Mouse (Mus musculus) forebrain, embryonic 15.5 days (tissue): ENCODE results near the gene Olfr1434. TPM values are rescaled to one million over a fixed set of nuclear protein-coding genes. Genes with fewer than 3 reads are reported as not detected.
"Not testable (repeated sequence)": the region's sequence is repeated elsewhere in the genome, so short reads cannot be mapped to it uniquely, and the experiment has no call there.

Experiments used
- ATAC-seq: fragments of 200-750 bp; cut with Nextera tagmentation; replicated peaks from 2 replicates; pipeline ENCODE4 v1.8.0; 2017; ENCODE audit warnings: mild to moderate bottlenecking, moderate TSS enrichment, moderate library complexity
- H3K27ac ChIP-seq: fragments of 300-500 bp; sonication (generic); replicated peaks from 2 replicates; pipeline ENCODE4 v1.5.1; 2015; ENCODE audit warnings: mild to moderate bottlenecking, inconsistent platforms
- H3K27me3 ChIP-seq: fragments of 300-500 bp; sonication (generic); 2 replicates; pipeline ENCODE4 v1.6.1; 2015; ENCODE audit warnings: inconsistent platforms
- H3K36me3 ChIP-seq: fragments of 300-500 bp; sonication (generic); 2 replicates; pipeline ENCODE4 v1.6.1; 2015; ENCODE audit warnings: mild to moderate bottlenecking, inconsistent platforms
- H3K4me1 ChIP-seq: fragments of 300-500 bp; sonication (generic); 2 replicates; pipeline ENCODE4 v1.6.1; 2015; ENCODE audit warnings: inconsistent platforms
- H3K4me2 ChIP-seq: fragments of 300-500 bp; sonication (generic); replicated peaks from 2 replicates; pipeline ENCODE4 v1.6.1; 2015; ENCODE audit warnings: mild to moderate bottlenecking, inconsistent platforms
- H3K4me3 ChIP-seq: fragments of 300-500 bp; sonication (generic); 2 replicates; pipeline ENCODE4 v1.5.1; 2015; ENCODE audit warnings: mild to moderate bottlenecking, inconsistent platforms
- H3K9ac ChIP-seq: fragments of 300-500 bp; sonication (generic); replicated peaks from 2 replicates; pipeline ENCODE4 v1.6.1; 2015; ENCODE audit warnings: mild to moderate bottlenecking, inconsistent platforms
- H3K9me3 ChIP-seq: fragments of 300-500 bp; sonication (generic); 2 replicates; pipeline ENCODE4 v1.6.1; 2016; ENCODE audit warnings: inconsistent platforms
- WGBS: fragments of 180-500 bp; shearing (Covaris S2); methylation state at CpG from one replicate; pipeline ENCODE4 v1.1.7; 2015; ENCODE audit warnings: mixed read lengths; 5-methylcytosine and 5-hydroxymethylcytosine counted together
- polyA plus RNA-seq: library from polyadenylated mRNA; unstranded; fragments of >200 nt; fragmentation: Nextera tagmentation; extraction: Ambion mirVana; gene quantifications from 2 replicates; pipeline ENCODE4 v1.2.1, GENCODE M21; 2015

Olfr1434 gene
- polyA plus RNA-seq: not detected in 2 replicates

GRCm38 (mm10) chr19:12279554-12279953 is at the start of gene Olfr1434:
TSS of gene Olfr1434 (plus strand) at chr19:12279854.
- Histone ChIP-seq H3K4me3 (no peak within 1 kb of the TSS), H3K4me1 (no peaks in the 10 kb centered on the region), H3K9ac (no peak within 1 kb of the TSS), H3K36me3 (no peaks in the 10 kb centered on the region), H3K4me2 (no peak within 1 kb of the TSS), H3K27ac (no peak within 1 kb of the TSS), H3K9me3 (no peaks in the 10 kb centered on the region), H3K27me3 (no peaks in the 10 kb centered on the region)
- ATAC-seq: no peak
- 63% methylated on average over 2 of the region's 2 CpGs for WGBS

GRCm38 (mm10) chr19:12232496-12232895 is 47.2 kb upstream of the Olfr1434 start, which contains the start of gene Olfr1432:
TSS of gene Olfr1432 (minus strand) at chr19:12232596.
- not testable (repeated sequence) for H3K27me3 ChIP-seq, H3K36me3 ChIP-seq, H3K9ac ChIP-seq, ATAC-seq, H3K4me2 ChIP-seq, H3K4me3 ChIP-seq, H3K4me1 ChIP-seq, H3K9me3 ChIP-seq, H3K27ac ChIP-seq

- 77% methylated on average over 1 of the region's 1 CpGs for WGBS
- H3K9me3 ChIP-seq: no peaks in the 10 kb centered on the region
- no peaks in the 10 kb centered on the region for H3K36me3 ChIP-seq
- no peaks in the 10 kb centered on the region for H3K27me3 ChIP-seq
- H3K4me3 ChIP-seq: no peak within 1 kb of the TSS
- no peak within 1 kb of the TSS for H3K9ac ChIP-seq
- no peaks in the 10 kb centered on the region for H3K4me1 ChIP-seq
- no peak within 1 kb of the TSS for H3K27ac ChIP-seq
- H3K4me2 ChIP-seq: no peak within 1 kb of the TSS
- no peak for ATAC-seq
These were observed 38.1 kb upstream of the Olfr1434 start, which contains the start of gene Olfr262 for GRCm38 (mm10) chr19:12241559-12241958. TSS of gene Olfr262 (minus strand) at chr19:12241659.

- no peak within 1 kb of the TSS for H3K4me3 ChIP-seq
- H3K9me3 ChIP-seq: no peaks in the 10 kb centered on the region
- no peaks in the 10 kb centered on the region for H3K4me1 ChIP-seq
- no peak for ATAC-seq
- H3K27me3 ChIP-seq: no peaks in the 10 kb centered on the region
- H3K4me2 ChIP-seq: no peak within 1 kb of the TSS
- H3K9ac ChIP-seq: no peak within 1 kb of the TSS
- H3K36me3 ChIP-seq: no peaks in the 10 kb centered on the region
- 46% methylated on average over 1 of the region's 1 CpGs for WGBS
- H3K27ac ChIP-seq: no peak within 1 kb of the TSS
These were observed 18.9 kb upstream of the Olfr1434 start, which contains the start of gene Olfr235 for GRCm38 (mm10) chr19:12260732-12261131. TSS of gene Olfr235 (plus strand) at chr19:12261032.

GRCm38 (mm10) chr19:12292979-12293378 is 13.3 kb downstream of the Olfr1434 start:
- ATAC-seq: 0 out of 2 replicates have a peak, but pooled peaks have one; percentile 41
- Histone ChIP-seq H3K27ac (no peak overlapping the region), H3K4me1 (no peaks in the 10 kb centered on the region), H3K4me3 (no peak overlapping the region), H3K27me3 (no peaks in the 10 kb centered on the region), H3K4me2 (no peak overlapping the region), H3K36me3 (no peaks in the 10 kb centered on the region), H3K9me3 (no peaks in the 10 kb centered on the region), H3K9ac (no peak overlapping the region)

GRCm38 (mm10) chr19:12299030-12299429 is 19.4 kb downstream of the Olfr1434 start, which contains the start of gene Olfr1436:
TSS of gene Olfr1436 (minus strand) at chr19:12299130.
- WGBS: 88% methylated on average over 1 of the region's 1 CpGs
- not testable (repeated sequence) for ATAC-seq, H3K9me3 ChIP-seq, H3K9ac ChIP-seq, H3K27me3 ChIP-seq, H3K4me2 ChIP-seq, H3K4me3 ChIP-seq, H3K36me3 ChIP-seq, H3K4me1 ChIP-seq, H3K27ac ChIP-seq

- no peak within 1 kb of the TSS for H3K4me2 ChIP-seq
- H3K27me3 ChIP-seq: no peaks in the 10 kb centered on the region
- no peak for ATAC-seq
- no peak within 1 kb of the TSS for H3K27ac ChIP-seq
- no peaks in the 10 kb centered on the region for H3K4me1 ChIP-seq
- no peaks in the 10 kb centered on the region for H3K9me3 ChIP-seq
- WGBS: 75% methylated on average over 2 of the region's 2 CpGs
- H3K36me3 ChIP-seq: no peaks in the 10 kb centered on the region
- H3K4me3 ChIP-seq: no peak within 1 kb of the TSS
- H3K9ac ChIP-seq: no peak within 1 kb of the TSS
These were observed 45.3 kb downstream of the Olfr1434 start, which contains the start of gene Olfr1437 for GRCm38 (mm10) chr19:12325001-12325400. TSS of gene Olfr1437 (minus strand) at chr19:12325101.

Other genes with a start within 250 kb of the Olfr1434 start
- not detected in 2 replicates for gene Olfr1423, start 238.5 kb upstream of the Olfr1434 start, polyA plus RNA-seq
- not detected in 2 replicates for gene Olfr1424, start 217.2 kb upstream of the Olfr1434 start, polyA plus RNA-seq
- not detected in 2 replicates for gene Olfr1425, start 202.1 kb upstream of the Olfr1434 start, polyA plus RNA-seq
- not detected in 2 replicates for gene Olfr1426, start 187.8 kb upstream of the Olfr1434 start, polyA plus RNA-seq
- not detected in 2 replicates for gene Olfr1427, start 176.5 kb upstream of the Olfr1434 start, polyA plus RNA-seq
- gene Olfr1428, start 164.0 kb upstream of the Olfr1434 start, polyA plus RNA-seq: not detected in 2 replicates
- not detected in 2 replicates for gene Olfr76, start 156.7 kb upstream of the Olfr1434 start, polyA plus RNA-seq
- gene Olfr1555-ps1, start 109.7 kb upstream of the Olfr1434 start, polyA plus RNA-seq: not detected in 2 replicates
- not detected in 2 replicates for gene Olfr1431, start 79.2 kb upstream of the Olfr1434 start, polyA plus RNA-seq
- not detected in 2 replicates for gene Olfr1432, start 47.3 kb upstream of the Olfr1434 start, polyA plus RNA-seq
- not detected in 2 replicates for gene Olfr262, start 38.2 kb upstream of the Olfr1434 start, polyA plus RNA-seq
- gene Olfr235, start 18.8 kb upstream of the Olfr1434 start, polyA plus RNA-seq: not detected in 2 replicates
- gene Olfr1436, start 19.3 kb downstream of the Olfr1434 start, polyA plus RNA-seq: not detected in 2 replicates
- not detected in 2 replicates for gene Olfr1437, start 45.2 kb downstream of the Olfr1434 start, polyA plus RNA-seq
- not detected in 2 replicates for gene Olfr1438-ps1, start 56.1 kb downstream of the Olfr1434 start, polyA plus RNA-seq
- not detected in 2 replicates for gene Olfr1440, start 107.4 kb downstream of the Olfr1434 start, polyA plus RNA-seq
- gene Olfr1441, start 137.6 kb downstream of the Olfr1434 start, polyA plus RNA-seq: not detected in 2 replicates
- gene Pfpl, start 148.1 kb downstream of the Olfr1434 start, polyA plus RNA-seq: not detected in 2 replicates
- gene Mpeg1, start 180.9 kb downstream of the Olfr1434 start, polyA plus RNA-seq: 0.55 and 0.56 TPM in 2 replicates
- gene Dtx4, start 221.6 kb downstream of the Olfr1434 start, polyA plus RNA-seq: 16.8 and 19.3 TPM in 2 replicates